Mouse (Mus musculus): ENCODE data around the gene Foxo3.

DNA sequence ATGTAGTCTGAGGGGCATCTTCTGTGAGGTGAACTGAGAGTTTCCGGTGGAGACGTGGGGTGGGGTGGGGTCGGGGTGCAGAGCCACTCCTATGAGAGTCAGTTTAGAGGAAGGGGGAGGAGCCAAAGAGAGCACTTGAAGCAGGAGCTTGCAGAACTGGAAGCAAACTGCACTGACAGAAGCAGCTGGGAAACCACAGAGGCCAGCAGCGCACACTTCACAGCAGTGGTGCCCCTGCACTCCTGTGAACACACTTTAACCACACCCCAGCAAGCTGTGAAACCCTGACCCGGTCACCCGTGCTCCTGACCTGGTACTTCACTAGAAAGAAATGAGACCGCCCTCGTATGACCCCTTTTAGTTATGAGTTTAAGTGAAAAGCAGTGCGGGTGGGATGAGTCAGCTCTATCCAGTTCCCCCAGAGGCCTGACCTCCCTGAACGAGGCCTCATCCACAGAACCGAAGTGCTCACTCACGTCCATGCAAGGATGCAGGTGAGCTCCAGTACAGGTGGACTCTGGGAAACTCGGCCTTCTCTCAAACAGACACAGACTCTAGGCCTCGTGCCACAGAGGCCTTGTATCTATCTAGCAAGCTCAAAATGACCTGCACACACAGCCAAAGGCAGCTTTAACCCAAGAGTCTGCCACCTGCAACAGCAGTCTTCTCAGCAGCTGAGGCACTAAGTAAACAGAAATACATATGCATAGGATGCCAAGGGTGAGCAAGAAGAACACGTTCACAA, 7.1 kb downstream of the Foxo3 start:
- TF ChIP-seq POLR2A (IDR thresholded peaks at IDR 0.05; ENCODE audit: control insufficient read depth, extremely low read depth, insufficient read depth, low read length, poor library complexity) (peak; percentile 81; the same call in 1 of the 2 replicates), CTCF (IDR thresholded peaks at IDR 0.05; ENCODE audit: borderline replicate concordance, control insufficient read depth, extremely low read depth, insufficient read depth, low read length, poor library complexity) (no peak)
